Comparison of ENCODE assay signal across 19 mouse cellular contexts in the genomic region with DNA sequence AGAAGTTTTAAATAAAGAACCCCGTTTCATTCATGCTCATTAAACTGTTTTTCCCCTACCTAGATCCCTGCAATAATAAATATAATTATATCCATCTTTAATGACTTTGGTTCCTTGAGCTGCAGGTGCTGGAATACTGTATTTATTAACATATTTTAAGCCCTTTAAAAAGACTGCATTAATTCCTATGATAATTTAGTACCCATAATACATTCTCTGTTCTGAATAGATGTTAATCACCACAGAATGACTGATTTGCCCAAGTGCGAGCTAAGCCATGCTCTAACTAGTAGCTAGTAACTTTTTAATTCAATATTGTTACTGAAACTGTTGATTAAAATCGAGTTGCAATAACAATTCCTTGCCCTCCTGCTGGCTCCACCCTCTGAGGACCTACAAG.
"Had no signal": no experiment of that assay in that cellular context is flagged by ENCODE, and none has a peak within 500 bp of the region (broad histone marks: within the 10 kb centered on the region; RNA-seq: fewer than 3 reads in every experiment).

No protein-coding gene starts in this region.

- H3K36me3 ChIP-seq: midbrain, embryonic 10.5 days; midbrain, embryonic 12.5 days; neural tube, embryonic 13.5 days; neural tube, embryonic 15.5 days had no signal

- H3K27ac ChIP-seq: midbrain, embryonic 10.5 days; midbrain, embryonic 12.5 days; neural tube, embryonic 13.5 days; neural tube, embryonic 15.5 days had no signal

- ATAC-seq: midbrain, embryonic 16.5 days had no signal

- H3K9ac ChIP-seq: lung, embryonic 14.5 days; midbrain, embryonic 12.5 days; neural tube, embryonic 13.5 days; neural tube, embryonic 15.5 days had no signal

- DNase-seq: lung, adult 18-20 months; lung, embryonic 14.5 days; lung, postnatal 10 days; lung, postnatal 4 days; midbrain, embryonic 14.5 days; retina, postnatal 1 day; right cerebral cortex, adult 18-20 months; right cerebral cortex, postnatal 25 days; right cerebral cortex, postnatal 4 days; spleen, adult 18-20 months; thymus, adult 18-20 months; thymus, postnatal 14 days; thymus, postnatal 36 days had no signal

- H3K27me3 ChIP-seq: midbrain, embryonic 12.5 days; neural tube, embryonic 13.5 days; neural tube, embryonic 15.5 days had no signal

- H3K4me2 ChIP-seq: lung, embryonic 14.5 days; midbrain, embryonic 12.5 days; neural tube, embryonic 13.5 days; neural tube, embryonic 15.5 days had no signal

- H3K9me3 ChIP-seq: midbrain, embryonic 10.5 days; midbrain, embryonic 12.5 days; neural tube, embryonic 13.5 days; neural tube, embryonic 15.5 days had no signal

- H3K4me3 ChIP-seq: midbrain, embryonic 10.5 days; midbrain, embryonic 12.5 days; myocyte; neural tube, embryonic 13.5 days; neural tube, embryonic 15.5 days had no signal
